Mouse (Mus musculus): ENCODE measurements at regions not wholly inside any gene's neighbourhood (a gene's known extent, or its start where the extent isn't known, plus 50 kb on each side); places are given as distances from the start of the nearest gene placed in this dataset.
A peak's percentile ranks its signal among the peaks of the same experiment; 100 is the strongest.

- no peak overlapping the region for H3K9ac ChIP-seq (ENCODE audit: low read length)
- H3K27me3 ChIP-seq (ENCODE audit: control insufficient read depth, insufficient read depth, low read length) = no peaks in the 10 kb centered on the region
- no peak for ATAC-seq (ENCODE audit: insufficient number of reproducible peaks, insufficient read depth, low FRiP score, low read depth)
- no peaks in the 10 kb centered on the region for H3K36me3 ChIP-seq (ENCODE audit: control insufficient read depth, insufficient read depth, low read length)
- no peaks in the 10 kb centered on the region for H3K9me3 ChIP-seq (ENCODE audit: control insufficient read depth, low read length)
- no peaks in the 10 kb centered on the region for H3K4me1 ChIP-seq (ENCODE audit: control insufficient read depth in 2 of 2, insufficient read depth in 2 of 2, low read length in 2 of 2)
- no peak overlapping the region for H3K4me2 ChIP-seq (ENCODE audit: low read length)
- H3K4me3 ChIP-seq (ENCODE audit: control insufficient read depth in 1 of 2, insufficient read depth in 1 of 2, low read depth in 1 of 2, low read length in 2 of 2) = no peak overlapping the region
- no peak overlapping the region for H3K27ac ChIP-seq (replicated peaks in 1 of 2; ENCODE audit: control insufficient read depth in 1 of 2, insufficient read depth in 1 of 2, low read depth in 2 of 2, low read length in 2 of 2)
- WGBS = 74% methylated on average over 3 of the region's 3 CpGs
Observed at GRCm38 (mm10) chr15:51565543-51565942, 2319.2 kb upstream of the Gm7489 start.

- no peak for ATAC-seq (ENCODE audit: insufficient number of reproducible peaks, insufficient read depth, low FRiP score, low read depth)
- Histone ChIP-seq H3K27ac (replicated peaks in 1 of 2; ENCODE audit: control insufficient read depth in 1 of 2, insufficient read depth in 1 of 2, low read depth in 2 of 2, low read length in 2 of 2) (no peak overlapping the region), H3K9ac (ENCODE audit: low read length) (no peak overlapping the region), H3K27me3 (ENCODE audit: control insufficient read depth, insufficient read depth, low read length) (no peaks in the 10 kb centered on the region), H3K4me2 (ENCODE audit: low read length) (no peak overlapping the region), H3K9me3 (ENCODE audit: control insufficient read depth, low read length) (no peaks in the 10 kb centered on the region), H3K4me1 (ENCODE audit: control insufficient read depth in 2 of 2, insufficient read depth in 2 of 2, low read length in 2 of 2) (peaks cover 3% of the 10 kb centered on the region in 2 experiments; a peak in 1 of 4 replicates), H3K4me3 (ENCODE audit: control insufficient read depth in 1 of 2, insufficient read depth in 1 of 2, low read depth in 1 of 2, low read length in 2 of 2) (no peak overlapping the region), H3K36me3 (ENCODE audit: control insufficient read depth, insufficient read depth, low read length) (no peaks in the 10 kb centered on the region)
- WGBS = 77% methylated on average over 1 of the region's 1 CpGs
Observed at GRCm38 (mm10) chr15:51570631-51571030, 2314.1 kb upstream of the Gm7489 start.

- WGBS = 35% methylated on average over 8 of the region's 8 CpGs
- H3K9me3 ChIP-seq (ENCODE audit: control insufficient read depth, low read length) = no peaks in the 10 kb centered on the region
- no peak overlapping the region for H3K9ac ChIP-seq (ENCODE audit: low read length)
- no peaks in the 10 kb centered on the region for H3K36me3 ChIP-seq (ENCODE audit: control insufficient read depth, insufficient read depth, low read length)
- H3K27me3 ChIP-seq (ENCODE audit: control insufficient read depth, insufficient read depth, low read length) = no peaks in the 10 kb centered on the region
- H3K4me2 ChIP-seq (ENCODE audit: low read length) = no peak overlapping the region
- H3K4me1 ChIP-seq (ENCODE audit: control insufficient read depth in 2 of 2, insufficient read depth in 2 of 2, low read length in 2 of 2) = peaks cover 3% of the 10 kb centered on the region in 2 experiments; a peak in 1 of 4 replicates
- ATAC-seq (ENCODE audit: insufficient number of reproducible peaks, insufficient read depth, low FRiP score, low read depth) = no peak
- no peak overlapping the region for H3K4me3 ChIP-seq (ENCODE audit: control insufficient read depth in 1 of 2, insufficient read depth in 1 of 2, low read depth in 1 of 2, low read length in 2 of 2)
- no peak overlapping the region for H3K27ac ChIP-seq (replicated peaks in 1 of 2; ENCODE audit: control insufficient read depth in 1 of 2, insufficient read depth in 1 of 2, low read depth in 2 of 2, low read length in 2 of 2)
Observed at GRCm38 (mm10) chr15:51574538-51575105, 2310.1 kb upstream of the Gm7489 start.

- WGBS = 84% methylated on average over 1 of the region's 1 CpGs
- Histone ChIP-seq H3K36me3 (ENCODE audit: control insufficient read depth, insufficient read depth, low read length) (no peaks in the 10 kb centered on the region), H3K4me1 (ENCODE audit: control insufficient read depth in 2 of 2, insufficient read depth in 2 of 2, low read length in 2 of 2) (no peaks in the 10 kb centered on the region), H3K9ac (ENCODE audit: low read length) (no peak overlapping the region), H3K27ac (replicated peaks in 1 of 2; ENCODE audit: control insufficient read depth in 1 of 2, insufficient read depth in 1 of 2, low read depth in 2 of 2, low read length in 2 of 2) (no peak overlapping the region), H3K9me3 (ENCODE audit: control insufficient read depth, low read length) (no peaks in the 10 kb centered on the region), H3K4me2 (ENCODE audit: low read length) (no peak overlapping the region), H3K4me3 (ENCODE audit: control insufficient read depth in 1 of 2, insufficient read depth in 1 of 2, low read depth in 1 of 2, low read length in 2 of 2) (no peak overlapping the region), H3K27me3 (ENCODE audit: control insufficient read depth, insufficient read depth, low read length) (no peaks in the 10 kb centered on the region)
- no peak for ATAC-seq (ENCODE audit: insufficient number of reproducible peaks, insufficient read depth, low FRiP score, low read depth)
Observed at GRCm38 (mm10) chr15:51583636-51584035, 2301.1 kb upstream of the Gm7489 start.

GRCm38 (mm10) chr15:51586146-51586545, 2298.6 kb upstream of the Gm7489 start:
- ATAC-seq (ENCODE audit: insufficient number of reproducible peaks, insufficient read depth, low FRiP score, low read depth) = no peak
- no peak overlapping the region for H3K9ac ChIP-seq (ENCODE audit: low read length)
- no peaks in the 10 kb centered on the region for H3K36me3 ChIP-seq (ENCODE audit: control insufficient read depth, insufficient read depth, low read length)
- WGBS = 46% methylated on average over 5 of the region's 5 CpGs
- no peak overlapping the region for H3K4me2 ChIP-seq (ENCODE audit: low read length)
- H3K27ac ChIP-seq (replicated peaks in 1 of 2; ENCODE audit: control insufficient read depth in 1 of 2, insufficient read depth in 1 of 2, low read depth in 2 of 2, low read length in 2 of 2) = no peak overlapping the region
- no peaks in the 10 kb centered on the region for H3K27me3 ChIP-seq (ENCODE audit: control insufficient read depth, insufficient read depth, low read length)
- no peaks in the 10 kb centered on the region for H3K9me3 ChIP-seq (ENCODE audit: control insufficient read depth, low read length)
- H3K4me1 ChIP-seq (ENCODE audit: control insufficient read depth in 2 of 2, insufficient read depth in 2 of 2, low read length in 2 of 2) = no peaks in the 10 kb centered on the region
- no peak overlapping the region for H3K4me3 ChIP-seq (ENCODE audit: control insufficient read depth in 1 of 2, insufficient read depth in 1 of 2, low read depth in 1 of 2, low read length in 2 of 2)

- Histone ChIP-seq H3K9ac (ENCODE audit: low read length) (no peak overlapping the region), H3K36me3 (ENCODE audit: control insufficient read depth, insufficient read depth, low read length) (no peaks in the 10 kb centered on the region), H3K4me3 (ENCODE audit: control insufficient read depth in 1 of 2, insufficient read depth in 1 of 2, low read depth in 1 of 2, low read length in 2 of 2) (peak overlapping the region; percentile 6 to 22; a peak in 2 of 4 replicates), H3K27ac (replicated peaks in 1 of 2; ENCODE audit: control insufficient read depth in 1 of 2, insufficient read depth in 1 of 2, low read depth in 2 of 2, low read length in 2 of 2) (no peak overlapping the region), H3K27me3 (ENCODE audit: control insufficient read depth, insufficient read depth, low read length) (no peaks in the 10 kb centered on the region), H3K4me2 (ENCODE audit: low read length) (peak overlapping the region; percentile 55), H3K9me3 (ENCODE audit: control insufficient read depth, low read length) (no peaks in the 10 kb centered on the region), H3K4me1 (ENCODE audit: control insufficient read depth in 2 of 2, insufficient read depth in 2 of 2, low read length in 2 of 2) (peaks cover 2 to 3% of the 10 kb centered on the region in 2 experiments; a peak in 2 of 4 replicates)
- ATAC-seq (ENCODE audit: insufficient number of reproducible peaks, insufficient read depth, low FRiP score, low read depth) = no peak
- 35% methylated on average over 17 of the region's 17 CpGs for WGBS
Observed at GRCm38 (mm10) chr15:51591406-51592068, 2293.2 kb upstream of the Gm7489 start.

GRCm38 (mm10) chr15:51592069-51592435, 2292.7 kb upstream of the Gm7489 start:
- no peaks in the 10 kb centered on the region for H3K27me3 ChIP-seq (ENCODE audit: control insufficient read depth, insufficient read depth, low read length)
- ATAC-seq (ENCODE audit: insufficient number of reproducible peaks, insufficient read depth, low FRiP score, low read depth) = no peak
- no peaks in the 10 kb centered on the region for H3K36me3 ChIP-seq (ENCODE audit: control insufficient read depth, insufficient read depth, low read length)
- no peak overlapping the region for H3K9ac ChIP-seq (ENCODE audit: low read length)
- WGBS = 42% methylated on average over 9 of the region's 9 CpGs
- no peaks in the 10 kb centered on the region for H3K9me3 ChIP-seq (ENCODE audit: control insufficient read depth, low read length)
- H3K27ac ChIP-seq (replicated peaks in 1 of 2; ENCODE audit: control insufficient read depth in 1 of 2, insufficient read depth in 1 of 2, low read depth in 2 of 2, low read length in 2 of 2) = peak overlapping the region in 1 of 2 experiments; percentile 47; a peak in 1 of 4 replicates
- H3K4me2 ChIP-seq (ENCODE audit: low read length) = peak overlapping the region; percentile 55
- peak overlapping the region; percentile 6 to 22; a peak in 2 of 4 replicates for H3K4me3 ChIP-seq (ENCODE audit: control insufficient read depth in 1 of 2, insufficient read depth in 1 of 2, low read depth in 1 of 2, low read length in 2 of 2)
- H3K4me1 ChIP-seq (ENCODE audit: control insufficient read depth in 2 of 2, insufficient read depth in 2 of 2, low read length in 2 of 2) = peaks cover 2 to 3% of the 10 kb centered on the region in 2 experiments; a peak in 2 of 4 replicates
